Mouse (Mus musculus): ENCODE data around the gene Psmd9. TPM values are rescaled to one million over a fixed set of nuclear protein-coding genes. Genes with fewer than 3 reads are reported as not detected.
A peak's percentile ranks its signal among the peaks of the same experiment; 100 is the strongest.
"Not testable (repeated sequence)": the region's sequence is repeated elsewhere in the genome, so short reads cannot be mapped to it uniquely, and the experiment has no call there.

The Psmd9 gene
- polyA plus RNA-seq, 1 experiment: 28.4 TPM

- Histone ChIP-seq H3K27ac (ENCODE audit: insufficient read depth, low read length) (no peak overlapping the region), H3K4me1 (ENCODE audit: control insufficient read depth, insufficient read depth, low read length) (peaks cover 5% of the 10 kb centered on the region), H3K4me3 (replicated peaks; ENCODE audit: insufficient read depth, low read depth, low read length) (no peak overlapping the region), H3K27me3 (ENCODE audit: control insufficient read depth, insufficient read depth, low read length) (no peaks in the 10 kb centered on the region)
- DNase-seq: no peak
- WGBS: 55% methylated on average over 7 of the region's 7 CpGs
- TF ChIP-seq POLR2A (IDR thresholded peaks at IDR 0.05; ENCODE audit: borderline replicate concordance, insufficient read depth, low read length): no peak
- no peak for TF ChIP-seq CTCF (IDR thresholded peaks at IDR 0.05; ENCODE audit: borderline replicate concordance, insufficient read depth, low read depth, low read length)
These were observed 32.3 kb downstream of the Psmd9 start for GRCm38 (mm10) chr5:123201523-123201892.

GRCm38 (mm10) chr5:123201987-123202386 is 32.8 kb downstream of the Psmd9 start:
- peak; percentile 21 to 37 for DNase-seq
- no peak overlapping the region for H3K27ac ChIP-seq (ENCODE audit: insufficient read depth, low read length)
- TF ChIP-seq POLR2A (IDR thresholded peaks at IDR 0.05; ENCODE audit: borderline replicate concordance, insufficient read depth, low read length) (no peak), CTCF (IDR thresholded peaks at IDR 0.05; ENCODE audit: borderline replicate concordance, insufficient read depth, low read depth, low read length) (no peak)
- no peak overlapping the region for H3K4me3 ChIP-seq (replicated peaks; ENCODE audit: insufficient read depth, low read depth, low read length)
- peaks cover 5% of the 10 kb centered on the region for H3K4me1 ChIP-seq (ENCODE audit: control insufficient read depth, insufficient read depth, low read length)
- H3K27me3 ChIP-seq (ENCODE audit: control insufficient read depth, insufficient read depth, low read length): no peaks in the 10 kb centered on the region
- 24% methylated on average over 5 of the region's 5 CpGs for WGBS

GRCm38 (mm10) chr5:123202771-123203170 is 33.6 kb downstream of the Psmd9 start:
- 56% methylated on average over 4 of the region's 4 CpGs for WGBS
- not testable (repeated sequence) for H3K27me3 ChIP-seq (ENCODE audit: control insufficient read depth, insufficient read depth, low read length); H3K4me1 ChIP-seq (ENCODE audit: control insufficient read depth, insufficient read depth, low read length); DNase-seq; H3K27ac ChIP-seq (ENCODE audit: insufficient read depth, low read length); H3K4me3 ChIP-seq (replicated peaks; ENCODE audit: insufficient read depth, low read depth, low read length)

GRCm38 (mm10) chr5:123203591-123203990 is 34.4 kb downstream of the Psmd9 start:
- not testable (repeated sequence) for DNase-seq; H3K4me3 ChIP-seq (replicated peaks; ENCODE audit: insufficient read depth, low read depth, low read length); H3K27me3 ChIP-seq (ENCODE audit: control insufficient read depth, insufficient read depth, low read length); H3K27ac ChIP-seq (ENCODE audit: insufficient read depth, low read length); H3K4me1 ChIP-seq (ENCODE audit: control insufficient read depth, insufficient read depth, low read length)
- 92% methylated on average over 7 of the region's 7 CpGs for WGBS

GRCm38 (mm10) chr5:123222346-123223050 is 53.3 kb downstream of the Psmd9 start:
- WGBS: 44% methylated on average over 5 of the region's 5 CpGs
- H3K4me1 ChIP-seq (ENCODE audit: control insufficient read depth, insufficient read depth, low read length): not testable (repeated sequence)

GRCm38 (mm10) chr5:123223051-123223410 is 53.8 kb downstream of the Psmd9 start:
- Histone ChIP-seq H3K27me3 (ENCODE audit: control insufficient read depth, insufficient read depth, low read length) (no peaks in the 10 kb centered on the region), H3K4me1 (ENCODE audit: control insufficient read depth, insufficient read depth, low read length) (no peaks in the 10 kb centered on the region), H3K4me3 (replicated peaks; ENCODE audit: insufficient read depth, low read depth, low read length) (no peak overlapping the region), H3K27ac (ENCODE audit: insufficient read depth, low read length) (no peak overlapping the region)
- DNase-seq: no peak
- under 1% methylated on average over 4 of the region's 4 CpGs for WGBS
- TF ChIP-seq CTCF (IDR thresholded peaks at IDR 0.05; ENCODE audit: borderline replicate concordance, insufficient read depth, low read depth, low read length) (no peak), POLR2A (IDR thresholded peaks at IDR 0.05; ENCODE audit: borderline replicate concordance, insufficient read depth, low read length) (no peak)

More at GRCm38 (mm10) chr5:123222346-123223050, 53.3 kb downstream of the Psmd9 start:
- not testable (repeated sequence) for DNase-seq; H3K4me3 ChIP-seq (replicated peaks; ENCODE audit: insufficient read depth, low read depth, low read length); H3K27ac ChIP-seq (ENCODE audit: insufficient read depth, low read length); H3K27me3 ChIP-seq (ENCODE audit: control insufficient read depth, insufficient read depth, low read length)

- not testable (repeated sequence) for DNase-seq; H3K4me3 ChIP-seq (replicated peaks; ENCODE audit: insufficient read depth, low read depth, low read length); H3K4me1 ChIP-seq (ENCODE audit: control insufficient read depth, insufficient read depth, low read length); H3K27me3 ChIP-seq (ENCODE audit: control insufficient read depth, insufficient read depth, low read length); H3K27ac ChIP-seq (ENCODE audit: insufficient read depth, low read length)
- WGBS: 59% methylated on average over 6 of the region's 6 CpGs
These were observed 54.6 kb downstream of the Psmd9 start for GRCm38 (mm10) chr5:123223861-123224260.

- no peaks in the 10 kb centered on the region for H3K27me3 ChIP-seq (ENCODE audit: control insufficient read depth, insufficient read depth, low read length)
- no peak for TF ChIP-seq CTCF (IDR thresholded peaks at IDR 0.05; ENCODE audit: borderline replicate concordance, insufficient read depth, low read depth, low read length)
- no peak for TF ChIP-seq POLR2A (IDR thresholded peaks at IDR 0.05; ENCODE audit: borderline replicate concordance, insufficient read depth, low read length)
- 62% methylated on average over 7 of the region's 7 CpGs for WGBS
- H3K4me3 ChIP-seq (replicated peaks; ENCODE audit: insufficient read depth, low read depth, low read length): no peak overlapping the region
- no peaks in the 10 kb centered on the region for H3K4me1 ChIP-seq (ENCODE audit: control insufficient read depth, insufficient read depth, low read length)
- no peak for DNase-seq
- H3K27ac ChIP-seq (ENCODE audit: insufficient read depth, low read length): no peak overlapping the region
These were observed 57.6 kb downstream of the Psmd9 start for GRCm38 (mm10) chr5:123226851-123227250.

Data from cerebellum, adult 2 months (tissue).